Mouse (Mus musculus): ENCODE measurements around the gene Agrn. TPM values are rescaled to one million over a fixed set of nuclear protein-coding genes. Genes with fewer than 3 reads are reported as not detected.
A peak's percentile ranks its signal among the peaks of the same experiment; 100 is the strongest.

Agrn gene
- 273 and 295 TPM in 2 replicates for total RNA-seq (2014; rRNA removed)
- polyA plus RNA-seq (2015; fragmentation: Nextera tagmentation; extraction: Ambion mirVana): 58.6 and 63.0 TPM in 2 replicates

- under 1% methylated on average over 38 of the region's 88 CpGs for WGBS
- Histone ChIP-seq H3K27me3 (ENCODE audit: insufficient read depth, low read length) (no peaks in the 10 kb centered on the region), H3K4me1 (ENCODE audit: insufficient read depth, low read length) (peaks cover 24% of the 10 kb centered on the region), H3K9ac (replicated peaks; ENCODE audit: low read length) (peak within 1 kb of the TSS; percentile 85), H3K4me2 (ENCODE audit: low read depth, low read length) (peak within 1 kb of the TSS; percentile 97), H3K27ac (peak within 1 kb of the TSS; percentile 88), H3K36me3 (ENCODE audit: insufficient read depth, low read length) (no peaks in the 10 kb centered on the region), H3K4me3 (ENCODE audit: low read length) (peak within 1 kb of the TSS; percentile 86), H3K9me3 (ENCODE audit: low read length) (no peaks in the 10 kb centered on the region)
- DNase-seq (ENCODE audit: low spot score): no peak
- ATAC-seq: peak; percentile 89
- no peak for TF ChIP-seq CTCF (IDR thresholded peaks at IDR 0.05; ENCODE audit: low read depth)
Measured at GRCm38 (mm10) chr4:156197131-156197828, at the start of gene Agrn. Gene Agrn (minus strand): TSS chr4:156197488.

DNA sequence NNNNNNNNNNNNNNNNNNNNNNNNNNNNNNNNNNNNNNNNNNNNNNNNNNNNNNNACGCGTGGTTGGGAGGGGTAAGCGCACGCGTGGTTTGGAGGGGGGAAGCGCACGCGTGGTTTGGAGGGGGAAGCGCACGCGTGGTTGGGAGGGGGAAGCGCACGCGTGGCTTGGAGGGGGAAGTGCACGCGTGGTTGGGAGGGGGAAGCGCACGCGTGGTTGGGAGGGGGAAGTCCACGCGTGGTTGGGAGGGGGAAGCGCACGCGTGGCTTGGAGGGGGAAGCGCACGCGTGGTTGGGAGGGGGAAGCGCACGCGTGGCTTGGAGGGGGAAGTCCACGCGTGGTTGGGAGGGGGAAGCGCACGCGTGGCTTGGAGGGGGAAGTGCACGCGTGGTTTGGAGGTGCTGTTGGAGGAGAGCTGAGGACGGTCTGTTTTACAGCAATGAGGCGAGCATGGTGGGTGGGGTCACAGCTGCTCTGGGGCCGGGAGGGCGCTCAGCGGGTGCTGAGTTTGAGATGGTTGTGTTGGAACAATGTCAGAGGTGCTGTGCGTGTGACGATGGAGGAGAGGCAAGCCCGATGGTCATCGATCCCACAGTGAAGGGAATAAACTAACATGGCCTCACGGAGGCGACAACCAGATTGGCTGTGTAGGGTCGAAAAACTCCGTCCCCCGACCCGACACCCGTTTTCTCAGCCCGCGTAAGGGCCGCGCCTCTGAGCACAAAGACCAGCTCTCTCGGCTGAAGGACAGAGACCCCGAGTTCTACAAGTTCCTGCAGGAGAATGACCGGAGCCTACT is 39.6 kb upstream of the Agrn start:
- H3K4me1 ChIP-seq (ENCODE audit: insufficient read depth, low read length): peaks cover 9% of the 10 kb centered on the region
- DNase-seq (ENCODE audit: low spot score): no peak
- no peaks in the 10 kb centered on the region for H3K9me3 ChIP-seq (ENCODE audit: low read length)
- H3K36me3 ChIP-seq (ENCODE audit: insufficient read depth, low read length): peaks cover 32% of the 10 kb centered on the region
- peak overlapping the region; percentile 75 for H3K4me2 ChIP-seq (ENCODE audit: low read depth, low read length)
- H3K4me3 ChIP-seq (ENCODE audit: low read length): peak overlapping the region; percentile 97
- no peaks in the 10 kb centered on the region for H3K27me3 ChIP-seq (ENCODE audit: insufficient read depth, low read length)
- H3K9ac ChIP-seq (replicated peaks; ENCODE audit: low read length): no peak overlapping the region; the same call in 1 of the 2 replicates
- WGBS: 21% methylated on average over 55 of the region's 60 CpGs
- no peak for TF ChIP-seq CTCF (IDR thresholded peaks at IDR 0.05; ENCODE audit: low read depth)
- H3K27ac ChIP-seq: no peak overlapping the region; the same call in 1 of the 2 replicates
- ATAC-seq: no peak

DNA sequence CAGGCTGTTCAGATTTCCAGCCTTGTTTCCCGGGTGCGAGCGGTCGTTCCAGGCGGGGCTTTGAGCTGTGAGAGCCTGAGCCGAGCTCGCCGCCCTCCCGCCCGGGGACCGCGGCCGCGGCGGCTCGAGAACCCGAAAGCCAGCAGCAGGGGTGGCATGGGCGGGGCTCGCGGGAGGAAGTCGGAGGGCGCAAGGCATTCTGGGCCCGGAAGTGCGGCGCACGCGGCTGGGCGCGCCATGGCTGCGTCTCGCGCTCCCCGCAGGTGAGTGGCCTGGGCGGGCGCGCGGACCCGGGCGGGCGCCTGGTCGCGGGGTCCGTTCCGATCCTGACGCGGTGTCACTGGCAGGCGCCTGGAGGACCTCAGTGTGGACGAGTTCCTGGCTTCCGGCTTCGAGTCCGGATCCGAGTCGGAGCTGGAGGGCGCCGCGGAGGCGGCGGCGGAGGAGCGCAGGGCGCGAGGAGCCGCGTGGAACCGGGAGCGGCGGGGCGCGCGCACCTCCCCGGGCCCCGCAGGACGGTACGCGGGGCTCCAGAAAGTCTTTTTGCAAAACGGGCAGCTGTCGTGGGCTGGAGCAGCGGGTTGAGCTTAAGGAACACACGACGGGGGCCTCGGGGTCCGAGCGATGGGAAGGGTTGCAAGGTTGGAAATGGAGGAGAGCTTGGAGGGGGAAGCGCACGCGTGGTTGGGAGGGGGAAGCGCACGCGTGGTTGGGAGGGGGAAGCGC is 38.7 kb upstream of the Agrn start, which contains the start of gene Noc2l:
Gene Noc2l, plus strand, starts transcription at position 203 of the 726 bp plus-strand sequence.
- WGBS: 1% methylated on average over 87 of the region's 90 CpGs
- Histone ChIP-seq H3K9me3 (ENCODE audit: low read length) (no peaks in the 10 kb centered on the region), H3K27me3 (ENCODE audit: insufficient read depth, low read length) (no peaks in the 10 kb centered on the region), H3K36me3 (ENCODE audit: insufficient read depth, low read length) (peaks cover 32% of the 10 kb centered on the region), H3K4me2 (ENCODE audit: low read depth, low read length) (peak within 1 kb of the TSS; percentile 75), H3K4me1 (ENCODE audit: insufficient read depth, low read length) (peaks cover 9% of the 10 kb centered on the region), H3K27ac (peak within 1 kb of the TSS; percentile 92), H3K9ac (replicated peaks; ENCODE audit: low read length) (peak within 1 kb of the TSS; percentile 71), H3K4me3 (ENCODE audit: low read length) (peak within 1 kb of the TSS; percentile 97)
- peak; percentile 89 for ATAC-seq
- DNase-seq (ENCODE audit: low spot score): peak; percentile 97
- no peak for TF ChIP-seq CTCF (IDR thresholded peaks at IDR 0.05; ENCODE audit: low read depth)

DNA sequence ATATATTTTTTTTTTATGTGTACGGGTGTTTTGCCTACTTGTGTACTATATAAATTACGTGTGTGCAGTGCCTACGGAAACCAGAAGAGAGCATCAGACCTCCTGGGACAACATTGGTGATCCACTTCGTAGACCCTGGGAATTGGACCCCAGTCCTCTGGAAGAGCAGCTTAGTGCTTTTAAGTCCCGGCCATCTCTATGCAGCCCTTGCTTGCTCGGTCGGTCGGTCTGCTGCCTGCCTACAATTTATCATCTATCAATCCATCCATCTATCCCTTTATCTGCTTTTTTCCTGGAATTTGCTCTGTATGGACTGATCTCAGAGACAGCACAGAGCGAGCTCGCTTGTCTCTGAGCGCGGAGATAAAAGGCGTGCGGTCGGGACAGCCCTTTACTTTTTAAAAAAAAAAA is 38.1 kb upstream of the Agrn start:
- H3K27me3 ChIP-seq (ENCODE audit: insufficient read depth, low read length): no peaks in the 10 kb centered on the region
- H3K4me2 ChIP-seq (ENCODE audit: low read depth, low read length): peak overlapping the region; percentile 75
- H3K9ac ChIP-seq (replicated peaks; ENCODE audit: low read length): peak overlapping the region; percentile 71
- TF ChIP-seq CTCF (IDR thresholded peaks at IDR 0.05; ENCODE audit: low read depth): peak; percentile 49
- DNase-seq (ENCODE audit: low spot score): peak; percentile 85
- no peaks in the 10 kb centered on the region for H3K9me3 ChIP-seq (ENCODE audit: low read length)
- H3K36me3 ChIP-seq (ENCODE audit: insufficient read depth, low read length): peaks cover 32% of the 10 kb centered on the region
- peak overlapping the region; percentile 97 for H3K4me3 ChIP-seq (ENCODE audit: low read length)
- peaks cover 9% of the 10 kb centered on the region for H3K4me1 ChIP-seq (ENCODE audit: insufficient read depth, low read length)
- peak overlapping the region; percentile 92 for H3K27ac ChIP-seq
- peak; percentile 19 for ATAC-seq
- under 1% methylated on average over 15 of the region's 15 CpGs for WGBS

DNA sequence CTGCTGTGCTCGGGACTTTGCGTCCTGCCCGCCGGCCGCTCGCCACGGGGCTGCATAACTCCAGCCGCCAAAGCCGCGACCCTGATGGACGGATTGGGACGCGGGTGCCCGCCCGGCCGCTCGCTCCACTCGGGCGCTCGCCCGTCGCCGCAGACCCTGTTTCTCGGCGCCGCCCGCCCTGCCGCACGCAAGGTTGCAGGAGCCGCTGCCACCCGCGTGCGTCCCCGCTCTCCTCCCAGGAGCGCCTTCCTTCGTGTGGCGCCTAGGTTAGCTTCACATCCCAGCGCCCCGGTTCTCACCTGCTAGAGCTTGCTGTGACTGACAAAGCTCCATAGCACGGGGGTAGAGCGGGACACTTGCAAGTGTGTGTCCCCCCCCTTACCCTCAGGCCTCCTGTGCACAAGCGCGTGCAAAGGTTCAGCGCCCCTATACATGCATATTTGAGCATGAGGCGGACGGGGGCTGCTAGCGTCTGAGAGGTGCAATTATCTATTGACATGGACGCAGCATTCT is 37.5 kb upstream of the Agrn start, which contains the start of gene Plekhn1:
Gene Plekhn1, minus strand, starts transcription at position 157 of the 513 bp plus-strand sequence.
- WGBS: under 1% methylated on average over 38 of the region's 48 CpGs
- Histone ChIP-seq H3K9me3 (ENCODE audit: low read length) (no peaks in the 10 kb centered on the region), H3K36me3 (ENCODE audit: insufficient read depth, low read length) (peaks cover 33% of the 10 kb centered on the region), H3K4me2 (ENCODE audit: low read depth, low read length) (peak within 1 kb of the TSS; percentile 75), H3K27ac (peak within 1 kb of the TSS; percentile 92), H3K4me3 (ENCODE audit: low read length) (peak within 1 kb of the TSS; percentile 97), H3K27me3 (ENCODE audit: insufficient read depth, low read length) (no peaks in the 10 kb centered on the region), H3K4me1 (ENCODE audit: insufficient read depth, low read length) (peaks cover 9% of the 10 kb centered on the region), H3K9ac (replicated peaks; ENCODE audit: low read length) (peak within 1 kb of the TSS; percentile 71)
- TF ChIP-seq CTCF (IDR thresholded peaks at IDR 0.05; ENCODE audit: low read depth): no peak
- ATAC-seq: peak; percentile 70
- peak; percentile 89 for DNase-seq (ENCODE audit: low spot score)

DNA sequence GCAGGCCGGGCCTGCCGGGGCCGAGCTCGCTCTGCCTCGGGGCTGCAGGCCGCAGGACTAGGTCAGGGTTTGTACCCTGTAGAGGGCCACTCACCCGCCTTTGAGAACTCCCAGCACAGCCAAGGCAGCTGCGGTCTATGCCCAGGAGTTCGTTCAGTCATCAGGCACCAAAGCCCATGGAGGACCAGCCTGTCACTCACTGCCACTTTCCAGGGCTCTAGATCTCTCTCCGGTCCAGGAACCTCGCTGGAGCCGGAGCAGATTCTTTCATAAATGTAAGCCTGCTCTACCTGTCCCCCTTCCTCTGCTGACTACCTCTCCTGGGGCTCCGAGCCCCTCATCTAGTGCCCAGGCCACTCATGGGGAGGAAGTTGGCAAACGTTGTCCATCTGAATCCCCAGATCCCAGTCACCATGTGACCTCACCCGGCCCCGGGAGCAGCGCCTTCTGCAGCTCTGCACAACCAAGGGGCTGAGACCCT is 36.8 kb upstream of the Agrn start:
- Histone ChIP-seq H3K9me3 (ENCODE audit: low read length) (no peaks in the 10 kb centered on the region), H3K36me3 (ENCODE audit: insufficient read depth, low read length) (peaks cover 32% of the 10 kb centered on the region), H3K4me3 (ENCODE audit: low read length) (peak overlapping the region; percentile 97), H3K4me1 (ENCODE audit: insufficient read depth, low read length) (peaks cover 9% of the 10 kb centered on the region), H3K9ac (replicated peaks; ENCODE audit: low read length) (peak overlapping the region; percentile 65), H3K27ac (peak overlapping the region; percentile 87), H3K27me3 (ENCODE audit: insufficient read depth, low read length) (no peaks in the 10 kb centered on the region), H3K4me2 (ENCODE audit: low read depth, low read length) (peak overlapping the region; percentile 75)
- 0 out of 2 replicates have a peak, but pooled peaks have one; percentile 7 for TF ChIP-seq CTCF (IDR thresholded peaks at IDR 0.05; ENCODE audit: low read depth)
- peak; percentile 46 for DNase-seq (ENCODE audit: low spot score)
- ATAC-seq: no peak
- WGBS: 1% methylated on average over 17 of the region's 17 CpGs

All from hindbrain, postnatal 0 days (tissue).